Mouse (Mus musculus): ENCODE measurements around the gene Ergic1.

DNA sequence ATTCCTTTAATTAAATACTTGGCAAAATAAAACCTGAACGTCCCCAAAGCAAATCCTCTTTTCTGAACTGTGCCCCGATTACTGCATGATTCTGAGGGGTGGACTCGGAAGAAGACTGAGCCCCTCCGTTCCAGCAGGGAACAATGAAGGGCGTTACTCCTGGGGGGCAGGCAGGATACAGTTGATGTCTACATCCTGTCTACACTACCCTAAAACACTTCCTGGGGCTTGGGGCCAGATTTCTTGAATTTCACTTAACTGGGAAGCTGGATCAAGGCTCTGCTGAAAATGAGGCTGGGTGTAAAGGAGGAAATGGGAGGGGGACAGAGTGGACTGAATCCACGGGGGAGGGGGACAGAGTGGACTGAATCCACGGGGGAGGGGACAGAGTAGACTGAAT, 13.5 kb upstream of the Ergic1 start:
- no peak for TF ChIP-seq POLR2A (IDR thresholded peaks at IDR 0.05; ENCODE audit: borderline replicate concordance, extremely low read depth, insufficient read depth, insufficient read length, poor library complexity, severe bottlenecking)
- TF ChIP-seq CTCF (IDR thresholded peaks at IDR 0.05; ENCODE audit: borderline replicate concordance, extremely low read depth, insufficient read depth, insufficient read length): no peak

All from brain, embryonic 14.5 days (tissue).